Mouse (Mus musculus): ENCODE results near the gene Zeb2. TPM values are rescaled to one million over a fixed set of nuclear protein-coding genes. Genes with fewer than 3 reads are reported as not detected.
A peak's percentile ranks its signal among the peaks of the same experiment; 100 is the strongest.

The Zeb2 gene
- polyA plus RNA-seq, 1 experiment from 2014 or later = 57.4 TPM

DNA sequence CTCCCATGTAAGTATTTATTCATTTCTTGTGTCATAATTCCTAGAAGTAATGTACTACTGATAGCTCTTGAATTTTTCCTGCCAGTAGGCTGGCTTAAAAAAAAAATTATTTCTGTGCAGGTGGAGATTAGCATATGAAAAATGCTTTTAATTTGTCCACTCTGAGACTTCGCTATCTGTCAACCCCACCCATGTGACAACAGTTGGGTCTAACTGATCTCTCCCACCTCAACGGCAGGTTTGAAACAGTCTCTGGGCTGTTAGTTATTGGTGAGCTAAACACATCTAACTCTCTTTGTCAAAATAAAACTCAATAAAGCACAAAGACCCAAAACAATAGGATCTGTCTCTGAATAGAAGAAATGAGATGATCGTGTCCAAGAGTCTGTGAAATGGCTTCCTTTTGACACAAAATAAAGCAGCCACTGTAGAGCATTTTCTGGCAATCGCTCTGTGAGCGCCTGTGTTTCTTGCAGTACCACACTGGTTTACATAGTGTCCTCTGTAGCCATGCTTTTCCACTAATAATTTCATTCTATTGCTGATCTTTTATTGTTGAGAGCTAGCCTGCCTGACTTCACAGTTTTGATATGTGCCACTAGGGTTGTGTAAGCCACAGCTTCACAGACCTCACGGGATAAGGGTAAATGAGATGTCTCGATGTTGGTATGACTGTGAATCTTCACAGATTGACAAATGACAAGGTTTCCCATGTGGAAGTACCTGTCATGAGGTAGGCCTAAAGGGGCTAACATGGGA, 48.2 kb downstream of the Zeb2 start:
- no peaks in the 10 kb centered on the region for H3K9me3 ChIP-seq
- ATAC-seq (ENCODE audit: low FRiP score) = peak; percentile 8; the same call in 1 of the 2 replicates
- H3K4me1 ChIP-seq (replicated peaks) = peaks cover 23% of the 10 kb centered on the region
- H3K4me2 ChIP-seq = no peak overlapping the region
- no peak overlapping the region for H3K4me3 ChIP-seq
- WGBS = 63% methylated on average over 7 of the region's 7 CpGs
- H3K9ac ChIP-seq = no peak overlapping the region
- no peak overlapping the region for H3K27ac ChIP-seq
- no peaks in the 10 kb centered on the region for H3K36me3 ChIP-seq
- H3K27me3 ChIP-seq = no peaks in the 10 kb centered on the region

DNA sequence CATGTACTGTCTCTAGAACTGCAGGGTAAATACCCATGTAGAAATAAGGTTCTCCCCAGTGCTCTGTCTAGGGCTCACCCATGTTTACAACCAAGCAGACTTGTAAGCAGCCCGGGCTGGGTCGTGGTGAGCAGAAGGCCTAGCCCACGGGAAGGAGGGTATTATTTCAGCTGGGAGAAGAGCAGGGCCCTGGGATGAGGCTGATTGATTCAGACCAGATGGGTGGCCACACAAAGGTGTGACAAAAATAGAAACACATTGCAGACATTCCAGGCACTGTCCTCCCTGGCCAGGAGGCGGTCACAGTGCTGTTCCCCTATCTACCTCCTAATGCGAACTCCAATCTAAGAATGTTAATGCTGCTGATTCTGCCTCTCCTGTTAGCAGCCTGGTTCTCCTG, 50.1 kb downstream of the Zeb2 start:
- H3K4me2 ChIP-seq = no peak overlapping the region
- H3K4me3 ChIP-seq = no peak overlapping the region
- no peaks in the 10 kb centered on the region for H3K27me3 ChIP-seq
- no peak overlapping the region for H3K9ac ChIP-seq
- ATAC-seq (ENCODE audit: low FRiP score) = no peak
- 28% methylated on average over 5 of the region's 5 CpGs for WGBS
- no peaks in the 10 kb centered on the region for H3K36me3 ChIP-seq
- H3K9me3 ChIP-seq = no peaks in the 10 kb centered on the region
- peaks cover 26% of the 10 kb centered on the region for H3K4me1 ChIP-seq (replicated peaks)
- H3K27ac ChIP-seq = peak overlapping the region; percentile 20; the same call in 1 of the 2 replicates

- no peaks in the 10 kb centered on the region for H3K36me3 ChIP-seq
- no peaks in the 10 kb centered on the region for H3K27me3 ChIP-seq
- peaks cover 42% of the 10 kb centered on the region for H3K4me1 ChIP-seq (replicated peaks)
- ATAC-seq (ENCODE audit: low FRiP score) = no peak
- H3K4me3 ChIP-seq = no peak overlapping the region
- H3K9me3 ChIP-seq = no peaks in the 10 kb centered on the region
- H3K27ac ChIP-seq = 0 out of 2 replicates have a peak overlapping the region, but pooled peaks have one; percentile 41
- H3K9ac ChIP-seq = no peak overlapping the region
- H3K4me2 ChIP-seq = no peak overlapping the region
- 7% methylated on average over 7 of the region's 7 CpGs for WGBS
These were observed 53.8 kb downstream of the Zeb2 start for GRCm38 (mm10) chr2:45063300-45063890.

DNA sequence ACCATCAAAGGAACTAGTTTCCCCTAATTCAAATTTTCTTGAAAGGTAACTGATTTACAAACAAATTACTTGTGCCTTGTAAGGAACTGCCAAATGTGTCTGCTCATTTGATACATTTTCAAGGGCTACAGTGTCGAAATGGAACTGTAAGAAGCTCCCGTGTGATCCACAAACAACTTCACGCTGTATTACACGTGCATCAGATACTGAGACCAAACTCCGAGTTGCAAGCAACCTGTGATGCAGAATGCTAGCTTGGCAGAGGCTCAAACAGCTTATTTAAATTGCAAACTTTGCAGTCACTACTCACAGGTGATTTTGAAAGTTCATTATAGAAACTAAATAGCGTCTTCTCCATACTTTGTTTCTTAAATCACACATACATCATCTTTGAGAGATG, 55.1 kb downstream of the Zeb2 start:
- 51% methylated on average over 6 of the region's 6 CpGs for WGBS
- Histone ChIP-seq H3K27ac (no peak overlapping the region), H3K4me3 (no peak overlapping the region), H3K4me2 (no peak overlapping the region), H3K4me1 (replicated peaks) (peaks cover 41% of the 10 kb centered on the region), H3K27me3 (no peaks in the 10 kb centered on the region), H3K36me3 (no peaks in the 10 kb centered on the region), H3K9me3 (no peaks in the 10 kb centered on the region), H3K9ac (no peak overlapping the region)
- ATAC-seq (ENCODE audit: low FRiP score) = no peak

DNA sequence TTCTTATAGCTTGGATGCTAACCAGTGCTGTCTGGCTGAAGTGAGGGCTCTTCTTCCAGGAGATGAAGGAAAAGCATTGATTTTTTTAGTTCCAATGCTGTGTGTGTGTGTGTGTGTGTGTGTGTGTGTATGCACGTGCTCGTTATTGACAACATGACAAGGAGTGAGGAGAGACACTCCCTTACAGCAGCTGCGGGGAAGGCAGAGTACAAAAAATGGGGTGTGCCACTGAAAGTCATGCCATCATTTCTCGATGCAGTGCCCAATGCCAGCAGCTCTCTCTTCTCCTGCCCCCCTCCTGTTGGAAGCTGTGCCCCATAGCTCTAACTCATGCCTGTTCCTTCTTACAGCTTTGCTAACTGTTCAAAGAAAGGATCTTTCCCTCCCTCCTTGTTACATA, 56.4 kb downstream of the Zeb2 start:
- Histone ChIP-seq H3K9ac (no peak overlapping the region), H3K4me3 (no peak overlapping the region), H3K4me2 (no peak overlapping the region), H3K4me1 (replicated peaks) (peaks cover 49% of the 10 kb centered on the region), H3K9me3 (no peaks in the 10 kb centered on the region), H3K27ac (no peak overlapping the region), H3K36me3 (no peaks in the 10 kb centered on the region), H3K27me3 (no peaks in the 10 kb centered on the region)
- 72% methylated on average over 4 of the region's 4 CpGs for WGBS
- no peak for ATAC-seq (ENCODE audit: low FRiP score)

DNA sequence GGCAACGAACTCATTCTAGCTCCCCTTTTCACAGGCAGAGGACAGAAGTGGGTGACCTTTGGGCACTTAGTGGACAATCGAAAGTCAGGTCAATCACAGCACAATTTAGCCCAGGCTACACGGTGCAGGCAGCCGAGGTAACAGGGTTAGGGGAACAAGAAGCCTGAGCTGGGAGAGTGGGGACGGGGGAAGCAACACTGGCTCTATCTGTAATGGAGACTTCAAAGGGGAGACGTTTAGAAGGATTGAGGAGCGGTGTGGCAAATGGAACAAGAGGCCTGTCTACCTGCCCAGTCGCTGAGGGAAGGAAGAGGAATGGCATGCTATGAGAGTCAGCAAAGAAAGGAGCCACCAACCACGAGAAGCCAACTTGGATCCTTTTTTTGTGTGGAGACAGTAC, 57.0 kb downstream of the Zeb2 start:
- H3K9me3 ChIP-seq = no peaks in the 10 kb centered on the region
- no peak overlapping the region for H3K27ac ChIP-seq
- no peaks in the 10 kb centered on the region for H3K36me3 ChIP-seq
- no peak for ATAC-seq (ENCODE audit: low FRiP score)
- 74% methylated on average over 9 of the region's 9 CpGs for WGBS
- no peak overlapping the region for H3K9ac ChIP-seq
- H3K4me2 ChIP-seq = no peak overlapping the region
- H3K27me3 ChIP-seq = no peaks in the 10 kb centered on the region
- peaks cover 55% of the 10 kb centered on the region for H3K4me1 ChIP-seq (replicated peaks)
- H3K4me3 ChIP-seq = no peak overlapping the region

- H3K4me2 ChIP-seq = no peak overlapping the region
- WGBS = 83% methylated on average over 4 of the region's 4 CpGs
These were observed 57.6 kb downstream of the Zeb2 start for GRCm38 (mm10) chr2:45059599-45059998.

DNA sequence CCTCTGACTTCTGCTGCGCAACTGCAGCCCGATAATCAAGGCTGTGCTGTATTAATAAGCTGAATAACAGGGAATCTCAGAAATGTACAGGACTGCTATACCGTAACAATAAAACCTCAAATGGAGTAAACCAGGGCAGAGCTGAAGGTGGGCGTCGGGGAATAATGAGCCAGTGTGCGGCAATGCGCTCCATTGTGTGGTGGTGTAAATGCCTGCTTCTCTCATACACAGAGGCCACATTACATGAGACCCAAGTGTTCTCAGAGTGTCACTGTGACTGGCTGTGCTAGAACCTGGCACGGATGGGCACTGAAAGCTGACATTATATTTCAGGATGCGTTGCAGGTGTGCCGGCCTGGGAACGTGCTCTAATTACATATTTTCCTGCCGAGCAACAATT, 58.2 kb downstream of the Zeb2 start:
- Histone ChIP-seq H3K36me3 (no peaks in the 10 kb centered on the region), H3K4me2 (no peak overlapping the region), H3K4me1 (replicated peaks) (peaks cover 66% of the 10 kb centered on the region), H3K27me3 (no peaks in the 10 kb centered on the region), H3K27ac (no peak overlapping the region), H3K9me3 (no peaks in the 10 kb centered on the region), H3K9ac (no peak overlapping the region), H3K4me3 (no peak overlapping the region)
- WGBS = 68% methylated on average over 12 of the region's 12 CpGs
- ATAC-seq (ENCODE audit: low FRiP score) = peak; percentile 46; the same call in 1 of the 2 replicates

More at GRCm38 (mm10) chr2:45059599-45059998, 57.6 kb downstream of the Zeb2 start:
- H3K27ac ChIP-seq = no peak overlapping the region
- H3K9me3 ChIP-seq = no peaks in the 10 kb centered on the region
- H3K36me3 ChIP-seq = no peaks in the 10 kb centered on the region
- no peaks in the 10 kb centered on the region for H3K27me3 ChIP-seq
- no peak overlapping the region for H3K9ac ChIP-seq
- H3K4me3 ChIP-seq = no peak overlapping the region
- H3K4me1 ChIP-seq (replicated peaks) = peaks cover 60% of the 10 kb centered on the region
- ATAC-seq (ENCODE audit: low FRiP score) = no peak

GRCm38 (mm10) chr2:45058183-45058582, 59.0 kb downstream of the Zeb2 start:
- WGBS = 73% methylated on average over 9 of the region's 9 CpGs
- Histone ChIP-seq H3K4me2 (no peak overlapping the region), H3K9me3 (no peaks in the 10 kb centered on the region), H3K4me3 (no peak overlapping the region), H3K36me3 (no peaks in the 10 kb centered on the region), H3K27me3 (no peaks in the 10 kb centered on the region), H3K9ac (no peak overlapping the region), H3K4me1 (replicated peaks) (peaks cover 61% of the 10 kb centered on the region), H3K27ac (no peak overlapping the region)
- ATAC-seq (ENCODE audit: low FRiP score) = no peak

- H3K4me2 ChIP-seq = no peak overlapping the region
- WGBS = 77% methylated on average over 10 of the region's 10 CpGs
- H3K9me3 ChIP-seq = no peaks in the 10 kb centered on the region
- no peaks in the 10 kb centered on the region for H3K27me3 ChIP-seq
- no peak overlapping the region for H3K27ac ChIP-seq
- H3K4me1 ChIP-seq (replicated peaks) = peaks cover 64% of the 10 kb centered on the region
- no peak for ATAC-seq (ENCODE audit: low FRiP score)
- H3K36me3 ChIP-seq = no peaks in the 10 kb centered on the region
- H3K4me3 ChIP-seq = no peak overlapping the region
- no peak overlapping the region for H3K9ac ChIP-seq
These were observed 60.2 kb downstream of the Zeb2 start for GRCm38 (mm10) chr2:45056856-45057562.

DNA sequence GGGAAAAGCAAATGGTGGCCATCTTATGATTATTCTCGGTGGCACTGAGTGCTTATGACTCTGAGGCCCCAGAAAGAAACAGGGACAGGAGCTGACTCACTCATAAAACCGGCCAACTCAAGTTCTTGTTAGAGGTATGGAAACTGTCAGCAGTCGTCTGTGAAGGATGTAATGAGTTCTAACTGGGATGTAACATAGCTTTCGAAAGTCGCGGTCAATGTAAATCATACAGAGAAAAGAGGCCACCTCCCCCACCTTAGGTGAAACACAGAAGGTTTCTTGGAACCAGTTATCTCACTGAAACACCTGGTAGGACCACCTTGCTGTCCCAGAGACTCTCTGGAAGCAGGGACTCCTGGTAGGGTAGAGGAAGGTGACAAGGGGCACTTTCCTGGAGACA, 61.3 kb downstream of the Zeb2 start:
- H3K4me2 ChIP-seq = no peak overlapping the region
- ATAC-seq (ENCODE audit: low FRiP score) = no peak

GRCm38 (mm10) chr2:45055034-45055615, 62.1 kb downstream of the Zeb2 start:
- Histone ChIP-seq H3K27me3 (no peaks in the 10 kb centered on the region), H3K4me3 (no peak overlapping the region), H3K9me3 (no peaks in the 10 kb centered on the region), H3K36me3 (no peaks in the 10 kb centered on the region), H3K4me1 (replicated peaks) (peaks cover 51% of the 10 kb centered on the region), H3K27ac (peak overlapping the region; percentile 23; the same call in 1 of the 2 replicates), H3K9ac (no peak overlapping the region), H3K4me2 (no peak overlapping the region)
- WGBS = 73% methylated on average over 8 of the region's 8 CpGs
- no peak for ATAC-seq (ENCODE audit: low FRiP score)

More for the DNA sequence above, 61.3 kb downstream of the Zeb2 start:
- Histone ChIP-seq H3K4me3 (no peak overlapping the region), H3K9me3 (no peaks in the 10 kb centered on the region), H3K9ac (no peak overlapping the region), H3K36me3 (no peaks in the 10 kb centered on the region), H3K27me3 (no peaks in the 10 kb centered on the region), H3K4me1 (replicated peaks) (peaks cover 57% of the 10 kb centered on the region), H3K27ac (no peak overlapping the region)
- 81% methylated on average over 6 of the region's 6 CpGs for WGBS
